13 mouse cellular contexts compared by ENCODE assay signal in the genomic region with DNA sequence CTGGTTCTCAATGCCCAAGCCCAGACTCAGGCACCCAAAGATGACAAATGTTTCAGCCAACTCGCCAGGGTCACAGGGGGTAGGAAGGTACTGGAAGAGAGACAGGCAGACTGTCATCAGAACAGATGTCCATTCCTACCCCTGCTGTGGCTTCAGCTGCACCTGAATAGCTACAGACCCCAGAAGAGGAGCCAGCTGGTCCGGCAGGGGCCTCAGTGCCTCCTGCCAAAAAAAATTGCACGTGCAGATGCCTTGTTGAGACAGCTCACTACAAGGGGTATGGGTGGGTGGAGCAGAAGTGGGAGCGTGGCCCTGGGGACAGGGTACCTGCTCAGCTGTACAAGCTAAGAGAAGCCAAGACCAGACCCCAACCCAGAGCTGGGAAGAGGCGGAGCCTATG. TPM values are rescaled to one million over a fixed set of nuclear protein-coding genes. Genes with fewer than 3 reads are reported as not detected.
DNase-seq lines count a peak whose midpoint lies in the region; ATAC-seq and TF ChIP-seq lines count a peak whose summit lies in the region.
"Had no signal": no experiment of that assay in that cellular context is flagged by ENCODE, and none has a peak within 500 bp of the region (broad histone marks: within the 10 kb centered on the region; RNA-seq: fewer than 3 reads in every experiment).

No protein-coding gene starts in this region.

- no peak for TF ChIP-seq EP300 in lung, postnatal 0 days (IDR thresholded peaks at IDR 0.05)

- no peaks in the 10 kb centered on the region for H3K27me3 ChIP-seq in forebrain, embryonic 15.5 days
- H3K27me3 ChIP-seq in forebrain, embryonic 11.5 days (ENCODE audit: control insufficient read depth, insufficient read depth, low read length): no peaks in the 10 kb centered on the region
- no peaks in the 10 kb centered on the region; the same call in 1 of the 2 replicates for H3K27me3 ChIP-seq in neural tube, embryonic 13.5 days
- H3K27me3 ChIP-seq in lung, postnatal 0 days (replicated peaks; ENCODE audit: insufficient read depth, low read length): no peaks in the 10 kb centered on the region

- TF ChIP-seq CTCF in lung, postnatal 0 days (IDR thresholded peaks at IDR 0.05): no peak

- H3K27ac ChIP-seq in forebrain, embryonic 15.5 days (replicated peaks): peak overlapping the region; percentile 47; the same call in 1 of the 2 replicates
- no peak overlapping the region for H3K27ac ChIP-seq in forebrain, embryonic 11.5 days (ENCODE audit: low read depth, low read length)
- H3K27ac ChIP-seq in neural tube, embryonic 13.5 days (replicated peaks): peak overlapping the region; percentile 13; the same call in 1 of the 2 replicates
- no peak overlapping the region for H3K27ac ChIP-seq in lung, postnatal 0 days (ENCODE audit: low read length)

- H3K9ac ChIP-seq in forebrain, embryonic 15.5 days (replicated peaks): no peak overlapping the region
- H3K9ac ChIP-seq in forebrain, embryonic 11.5 days (ENCODE audit: low read length): no peak overlapping the region
- H3K9ac ChIP-seq in neural tube, embryonic 13.5 days: no peak overlapping the region
- H3K9ac ChIP-seq in lung, postnatal 0 days (replicated peaks; ENCODE audit: low read depth): no peak overlapping the region
- H3K9ac ChIP-seq: lung, embryonic 14.5 days had no signal

- 51% methylated on average over 5 of the region's 5 CpGs for WGBS in forebrain, embryonic 15.5 days
- WGBS in forebrain, embryonic 11.5 days: 66% methylated on average over 5 of the region's 5 CpGs
- 51% methylated on average over 5 of the region's 5 CpGs for WGBS in neural tube, embryonic 13.5 days
- WGBS in lung, postnatal 0 days: 59% methylated on average over 5 of the region's 5 CpGs

- H3K9me3 ChIP-seq in forebrain, embryonic 15.5 days: no peaks in the 10 kb centered on the region
- H3K9me3 ChIP-seq in forebrain, embryonic 11.5 days (ENCODE audit: control insufficient read depth, low read length): no peaks in the 10 kb centered on the region
- no peaks in the 10 kb centered on the region for H3K9me3 ChIP-seq in neural tube, embryonic 13.5 days
- H3K9me3 ChIP-seq in lung, postnatal 0 days (ENCODE audit: low read length): no peaks in the 10 kb centered on the region

- H3K36me3 ChIP-seq in forebrain, embryonic 15.5 days: no peaks in the 10 kb centered on the region
- H3K36me3 ChIP-seq in forebrain, embryonic 11.5 days (ENCODE audit: control insufficient read depth, insufficient read depth, low read length): no peaks in the 10 kb centered on the region
- H3K36me3 ChIP-seq in neural tube, embryonic 13.5 days: peaks cover 39% of the 10 kb centered on the region
- H3K36me3 ChIP-seq in lung, postnatal 0 days (ENCODE audit: insufficient read depth, low read length): no peaks in the 10 kb centered on the region

- no peak overlapping the region for H3K4me3 ChIP-seq in forebrain, embryonic 15.5 days
- H3K4me3 ChIP-seq in forebrain, embryonic 11.5 days (ENCODE audit: low read depth, low read length): no peak overlapping the region
- H3K4me3 ChIP-seq in neural tube, embryonic 13.5 days: no peak overlapping the region
- no peak overlapping the region for H3K4me3 ChIP-seq in lung, postnatal 0 days (ENCODE audit: low read depth, low read length)

- H3K4me2 ChIP-seq in forebrain, embryonic 15.5 days (replicated peaks): no peak overlapping the region
- no peak overlapping the region for H3K4me2 ChIP-seq in forebrain, embryonic 11.5 days (ENCODE audit: low read depth, low read length, severe bottlenecking)
- H3K4me2 ChIP-seq in neural tube, embryonic 13.5 days: no peak overlapping the region
- no peak overlapping the region for H3K4me2 ChIP-seq in lung, postnatal 0 days (replicated peaks; ENCODE audit: low read depth, low read length)

- ATAC-seq in forebrain, embryonic 15.5 days (replicated peaks): no peak; the same call in 1 of the 2 replicates
- ATAC-seq in forebrain, embryonic 11.5 days (replicated peaks; ENCODE audit: low FRiP score): no peak
- ATAC-seq in neural tube, embryonic 13.5 days (ENCODE audit: low read depth): no peak
- ATAC-seq in erythroid progenitor cell, adult 5-6 weeks (replicated peaks; ENCODE audit: low FRiP score, poor library complexity, severe bottlenecking): no peak
- ATAC-seq in lung, postnatal 0 days: no peak

- peaks cover 31% of the 10 kb centered on the region for H3K4me1 ChIP-seq in forebrain, embryonic 15.5 days
- H3K4me1 ChIP-seq in forebrain, embryonic 11.5 days (replicated peaks; ENCODE audit: control insufficient read depth, insufficient read depth, low read length): 0 out of 2 replicates have a peak, but pooled peaks cover 5% of the 10 kb centered on the region
- peaks cover 71% of the 10 kb centered on the region for H3K4me1 ChIP-seq in neural tube, embryonic 13.5 days (replicated peaks)
- peaks cover 7% of the 10 kb centered on the region for H3K4me1 ChIP-seq in lung, postnatal 0 days (ENCODE audit: insufficient read depth, low read depth, low read length)

- no peak for DNase-seq in forebrain, embryonic 11.5 days (ENCODE audit: low spot score)
- no peak for DNase-seq in neural tube, embryonic 10.5 days (ENCODE audit: extremely low spot score, low spot score)
- DNase-seq in cerebellum, postnatal 36 days: peak; percentile 35 to 41
- DNase-seq in c-Kit-positive CD71-positive TER-119-positive erythroid progenitor cells, embryonic 14.5 days (ENCODE audit: low spot score): no peak
- DNase-seq in lung, postnatal 0 days (ENCODE audit: low spot score): no peak
- DNase-seq: adrenal gland, postnatal 36 days; lung, embryonic 14.5 days; thymus, adult 18-20 months had no signal

RNA-seq across cellular contexts. Expression of a gene that starts 31.1 kb away (rescaled TPM):
- 0.60 and 0.66 TPM in 2 replicates for polyA plus RNA-seq in forebrain, embryonic 15.5 days (2015; fragmentation: Nextera tagmentation; extraction: Ambion mirVana)
- 0.49 and 0.57 TPM in 2 replicates for polyA plus RNA-seq in forebrain, embryonic 11.5 days (2014; fragmentation: Nextera tagmentation; extraction: Ambion mirVana)
- polyA plus RNA-seq in neural tube, embryonic 13.5 days (2015; fragmentation: Nextera tagmentation; extraction: Ambion mirVana): 0.68 and 1.0 TPM in 2 replicates
- 2.9 and 6.7 TPM in 2 replicates for total RNA-seq in erythroid progenitor cell, adult 5-6 weeks (2015; ENCODE audit: low replicate concordance)
- 4.5 TPM in 1 of 2 replicates, not detected in the other for total RNA-seq in erythroid progenitor cell, adult 5-6 weeks (2017; ENCODE audit: low replicate concordance)
- polyA plus RNA-seq in lung, postnatal 0 days (2015; fragmentation: Nextera tagmentation; extraction: Ambion mirVana): 8.7 and 10.4 TPM in 2 replicates
- total RNA-seq: megakaryocyte-erythroid progenitor cell, adult 5-6 weeks had no signal

RNA-seq across cellular contexts. Expression of a gene that starts 50.1 kb away (rescaled TPM):
- polyA plus RNA-seq in forebrain, embryonic 15.5 days (2015; fragmentation: Nextera tagmentation; extraction: Ambion mirVana): 6.8 and 9.2 TPM in 2 replicates
- 13.0 and 17.4 TPM in 2 replicates for polyA plus RNA-seq in forebrain, embryonic 11.5 days (2014; fragmentation: Nextera tagmentation; extraction: Ambion mirVana)
- 8.9 and 9.3 TPM in 2 replicates for polyA plus RNA-seq in neural tube, embryonic 13.5 days (2015; fragmentation: Nextera tagmentation; extraction: Ambion mirVana)
- 208 and 236 TPM in 2 replicates for total RNA-seq in erythroid progenitor cell, adult 5-6 weeks (2015; ENCODE audit: low replicate concordance)
- total RNA-seq in erythroid progenitor cell, adult 5-6 weeks (2017; ENCODE audit: low replicate concordance): 142 TPM in 2 replicates
- 1.4 and 3.1 TPM in 2 replicates for polyA plus RNA-seq in lung, postnatal 0 days (2015; fragmentation: Nextera tagmentation; extraction: Ambion mirVana)
- total RNA-seq: common myeloid progenitor, adult 5-6 weeks had no signal

Comparison
In these comparisons a context has a peak if more than half of its experiments do, and no peak if none do; other contexts are left out.
1. H3K27ac ChIP-seq: peak in forebrain, embryonic 15.5 days (single experiment) and neural tube, embryonic 13.5 days (single experiment); none in forebrain, embryonic 11.5 days (single experiment) and lung, postnatal 0 days (single experiment).
2. DNase-seq: peak in cerebellum, postnatal 36 days (2 of 2); none in forebrain, embryonic 11.5 days (single experiment), neural tube, embryonic 10.5 days (single experiment), c-Kit-positive CD71-positive TER-119-positive erythroid progenitor cells, embryonic 14.5 days (single experiment) and lung, postnatal 0 days (single experiment).